Mouse (Mus musculus) forebrain, embryonic 15.5 days (tissue): ENCODE data around the gene F11r. TPM values are rescaled to one million over a fixed set of nuclear protein-coding genes. Genes with fewer than 3 reads are reported as not detected.
A peak's percentile ranks its signal among the peaks of the same experiment; 100 is the strongest.

Experiments used
- ATAC-seq: fragments of 200-750 bp; cut with Nextera tagmentation; replicated peaks from 2 replicates; pipeline ENCODE4 v1.8.0; 2017; ENCODE audit warnings: mild to moderate bottlenecking, moderate TSS enrichment, moderate library complexity
- H3K27ac ChIP-seq: fragments of 300-500 bp; sonication (generic); replicated peaks from 2 replicates; pipeline ENCODE4 v1.5.1; 2015; ENCODE audit warnings: mild to moderate bottlenecking, inconsistent platforms
- H3K27me3 ChIP-seq: fragments of 300-500 bp; sonication (generic); 2 replicates; pipeline ENCODE4 v1.6.1; 2015; ENCODE audit warnings: inconsistent platforms
- H3K36me3 ChIP-seq: fragments of 300-500 bp; sonication (generic); 2 replicates; pipeline ENCODE4 v1.6.1; 2015; ENCODE audit warnings: mild to moderate bottlenecking, inconsistent platforms
- H3K4me1 ChIP-seq: fragments of 300-500 bp; sonication (generic); 2 replicates; pipeline ENCODE4 v1.6.1; 2015; ENCODE audit warnings: inconsistent platforms
- H3K4me2 ChIP-seq: fragments of 300-500 bp; sonication (generic); replicated peaks from 2 replicates; pipeline ENCODE4 v1.6.1; 2015; ENCODE audit warnings: mild to moderate bottlenecking, inconsistent platforms
- H3K4me3 ChIP-seq: fragments of 300-500 bp; sonication (generic); 2 replicates; pipeline ENCODE4 v1.5.1; 2015; ENCODE audit warnings: mild to moderate bottlenecking, inconsistent platforms
- H3K9ac ChIP-seq: fragments of 300-500 bp; sonication (generic); replicated peaks from 2 replicates; pipeline ENCODE4 v1.6.1; 2015; ENCODE audit warnings: mild to moderate bottlenecking, inconsistent platforms
- H3K9me3 ChIP-seq: fragments of 300-500 bp; sonication (generic); 2 replicates; pipeline ENCODE4 v1.6.1; 2016; ENCODE audit warnings: inconsistent platforms
- WGBS: fragments of 180-500 bp; shearing (Covaris S2); methylation state at CpG from one replicate; pipeline ENCODE4 v1.1.7; 2015; ENCODE audit warnings: mixed read lengths; 5-methylcytosine and 5-hydroxymethylcytosine counted together
- polyA plus RNA-seq: library from polyadenylated mRNA; unstranded; fragments of >200 nt; fragmentation: Nextera tagmentation; extraction: Ambion mirVana; gene quantifications from 2 replicates; pipeline ENCODE4 v1.2.1, GENCODE M21; 2015

The F11r gene
- polyA plus RNA-seq, 1 experiment from 2014 or later: 9.6 TPM

GRCm38 (mm10) chr1:171504586-171504985, 67.3 kb downstream of the F11r start:
- peak overlapping the region; percentile 70 for H3K4me3 ChIP-seq
- peaks cover 14% of the 10 kb centered on the region for H3K4me1 ChIP-seq
- WGBS: 66% methylated on average over 4 of the region's 4 CpGs
- H3K9ac ChIP-seq: peak overlapping the region; percentile 22; the same call in 1 of the 2 replicates
- no peaks in the 10 kb centered on the region for H3K36me3 ChIP-seq
- H3K9me3 ChIP-seq: no peaks in the 10 kb centered on the region
- no peak for ATAC-seq
- peak overlapping the region; percentile 82 for H3K4me2 ChIP-seq
- no peak overlapping the region; the same call in 1 of the 2 replicates for H3K27ac ChIP-seq
- H3K27me3 ChIP-seq: no peaks in the 10 kb centered on the region

- Histone ChIP-seq H3K27me3 (no peaks in the 10 kb centered on the region), H3K9ac (no peak overlapping the region), H3K27ac (no peak overlapping the region), H3K36me3 (no peaks in the 10 kb centered on the region), H3K9me3 (no peaks in the 10 kb centered on the region), H3K4me1 (no peaks in the 10 kb centered on the region), H3K4me3 (no peak overlapping the region), H3K4me2 (no peak overlapping the region)
- 89% methylated on average over 2 of the region's 2 CpGs for WGBS
- no peak for ATAC-seq
Measured at GRCm38 (mm10) chr1:171513234-171513633, 75.9 kb downstream of the F11r start.

- H3K27ac ChIP-seq: no peak overlapping the region
- H3K27me3 ChIP-seq: no peaks in the 10 kb centered on the region
- H3K9me3 ChIP-seq: no peaks in the 10 kb centered on the region
- no peaks in the 10 kb centered on the region for H3K4me1 ChIP-seq
- H3K4me3 ChIP-seq: no peak overlapping the region
- ATAC-seq: no peak
- H3K36me3 ChIP-seq: no peaks in the 10 kb centered on the region
- H3K9ac ChIP-seq: no peak overlapping the region
- no peak overlapping the region for H3K4me2 ChIP-seq
- 95% methylated on average over 1 of the region's 1 CpGs for WGBS
Measured at GRCm38 (mm10) chr1:171513760-171514159, 76.4 kb downstream of the F11r start.

Other genes starting within 250 kb of the F11r start
- gene Pcp4l1, start 241.3 kb upstream of the F11r start, polyA plus RNA-seq: 7.1 and 9.8 TPM in 2 replicates
- 0.22 and 0.38 TPM in 2 replicates for gene Nr1i3, start 223.6 kb upstream of the F11r start, polyA plus RNA-seq
- gene Tomm40l, start 215.0 kb upstream of the F11r start, polyA plus RNA-seq: 42.0 and 46.6 TPM in 2 replicates
- gene Apoa2, start 212.5 kb upstream of the F11r start, polyA plus RNA-seq: 1.8 and 4.2 TPM in 2 replicates
- 19.6 and 22.0 TPM in 2 replicates for gene Fcer1g, start 203.2 kb upstream of the F11r start, polyA plus RNA-seq
- 8.1 and 8.3 TPM in 2 replicates for gene Adamts4, start 187.1 kb upstream of the F11r start, polyA plus RNA-seq
- 215 and 221 TPM in 2 replicates for gene Ndufs2, start 186.1 kb upstream of the F11r start, polyA plus RNA-seq
- gene B4galt3, start 167.2 kb upstream of the F11r start, polyA plus RNA-seq: 107 and 111 TPM in 2 replicates
- gene Ppox, start 156.3 kb upstream of the F11r start, polyA plus RNA-seq: 46.5 and 53.1 TPM in 2 replicates
- gene Usp21, start 149.5 kb upstream of the F11r start, polyA plus RNA-seq: 132 and 135 TPM in 2 replicates
- gene Ufc1, start 142.5 kb upstream of the F11r start, polyA plus RNA-seq: 105 and 110 TPM in 2 replicates
- 56.6 and 57.3 TPM in 2 replicates for gene Dedd, start 108.4 kb upstream of the F11r start, polyA plus RNA-seq
- 57.8 and 62.0 TPM in 2 replicates for gene Nit1, start 91.9 kb upstream of the F11r start, polyA plus RNA-seq
- 146 and 149 TPM in 2 replicates for gene Pfdn2, start 91.9 kb upstream of the F11r start, polyA plus RNA-seq
- 3.8 and 4.0 TPM in 2 replicates for gene Klhdc9, start 76.7 kb upstream of the F11r start, polyA plus RNA-seq
- gene Nectin4, start 67.4 kb upstream of the F11r start, polyA plus RNA-seq: 0.49 and 0.74 TPM in 2 replicates
- gene Arhgap30, start 48.6 kb upstream of the F11r start, polyA plus RNA-seq: 0.61 and 0.71 TPM in 2 replicates
- gene Usf1, start 26.2 kb upstream of the F11r start, polyA plus RNA-seq: 229 and 235 TPM in 2 replicates
- gene Tstd1, start 18.7 kb upstream of the F11r start, polyA plus RNA-seq: 12.3 and 13.0 TPM in 2 replicates
- 31.8 and 32.8 TPM in 2 replicates for gene Alyref2, start 65.9 kb downstream of the F11r start, polyA plus RNA-seq
- not detected in 2 replicates for gene Itln1, start 97.8 kb downstream of the F11r start, polyA plus RNA-seq
- gene Cd244a, start 121.7 kb downstream of the F11r start, polyA plus RNA-seq: not detected in 2 replicates
- gene Ly9, start 169.9 kb downstream of the F11r start, polyA plus RNA-seq: 0.37 TPM in 1 of 2 replicates, not detected in the other
- gene Slamf7, start 215.5 kb downstream of the F11r start, polyA plus RNA-seq: not detected in 2 replicates
- 0.76 and 1.2 TPM in 2 replicates for gene Cd48, start 244.5 kb downstream of the F11r start, polyA plus RNA-seq